Mouse (Mus musculus) stomach, embryonic 15.5 days (tissue): Measurements from ENCODE around the gene Agxt. TPM values are rescaled to one million over a fixed set of nuclear protein-coding genes. Genes with fewer than 3 reads are reported as not detected.

Source experiments
- ATAC-seq: fragments of 200-750 bp; cut with Nextera tagmentation; 2 replicates; pipeline ENCODE4 v1.8.0; 2017; ENCODE audit warnings: low read depth, moderate number of reproducible peaks, moderate TSS enrichment; ENCODE audit not compliant: insufficient read depth, low FRiP score
- H3K27ac ChIP-seq: fragments of 300-500 bp; sonication (generic); 2 replicates; pipeline ENCODE4 v1.5.1; 2015; ENCODE audit warnings: mild to moderate bottlenecking, inconsistent platforms
- H3K27me3 ChIP-seq: fragments of 300-500 bp; sonication (generic); replicated peaks from 2 replicates; pipeline ENCODE4 v1.6.1; 2015; ENCODE audit warnings: inconsistent platforms
- H3K36me3 ChIP-seq: fragments of 300-500 bp; sonication (generic); 2 replicates; pipeline ENCODE4 v1.6.1; 2015; ENCODE audit warnings: inconsistent platforms
- H3K4me1 ChIP-seq: fragments of 300-500 bp; sonication (generic); 2 replicates; pipeline ENCODE4 v1.6.1; 2015; ENCODE audit warnings: inconsistent platforms
- H3K4me2 ChIP-seq: fragments of 300-500 bp; sonication (generic); 2 replicates; pipeline ENCODE4 v1.6.1; 2015; ENCODE audit warnings: mild to moderate bottlenecking, inconsistent platforms
- H3K4me3 ChIP-seq: fragments of 300-500 bp; sonication (generic); replicated peaks from 2 replicates; pipeline ENCODE4 v1.5.1; 2015; ENCODE audit warnings: inconsistent platforms
- H3K9ac ChIP-seq: fragments of 300-500 bp; sonication (generic); 2 replicates; pipeline ENCODE4 v1.6.1; 2015; ENCODE audit warnings: inconsistent platforms
- H3K9me3 ChIP-seq: fragments of 300-500 bp; sonication (generic); 2 replicates; pipeline ENCODE4 v1.6.1; 2016; ENCODE audit warnings: inconsistent platforms
- WGBS: fragments of 180-500 bp; shearing (Covaris S2); methylation state at CpG from one replicate; pipeline ENCODE4 v1.1.7; 2015; 5-methylcytosine and 5-hydroxymethylcytosine counted together
- polyA plus RNA-seq: library from polyadenylated mRNA; unstranded; fragments of >200 nt; fragmentation: Nextera tagmentation; extraction: Ambion mirVana; gene quantifications from 2 replicates; pipeline ENCODE4 v1.2.1, GENCODE M21; 2015

The Agxt gene
- polyA plus RNA-seq, 1 experiment from 2014 or later = 0.54 TPM

DNA sequence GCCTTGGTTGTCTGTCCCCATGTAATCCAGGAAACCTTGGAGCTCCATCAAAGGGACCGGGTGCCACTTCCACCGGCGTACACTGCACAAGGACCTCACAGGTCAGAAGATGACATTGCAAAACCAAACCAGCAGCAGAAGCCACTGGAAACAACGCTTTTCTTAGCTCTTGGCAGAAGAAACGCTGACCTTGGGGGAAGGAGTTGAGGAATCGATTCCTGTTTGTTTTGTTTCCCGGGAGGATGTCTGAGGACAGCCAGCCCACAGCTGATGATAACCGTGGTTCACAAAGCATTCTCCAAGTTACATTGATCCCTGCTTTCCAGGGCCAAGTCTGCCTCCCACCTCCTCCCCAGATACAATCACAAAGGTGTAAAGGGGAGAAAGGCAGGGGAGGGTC, 11.0 kb upstream of the Agxt start:
- H3K27ac ChIP-seq = no peak overlapping the region
- no peaks in the 10 kb centered on the region for H3K36me3 ChIP-seq
- H3K27me3 ChIP-seq = no peaks in the 10 kb centered on the region
- ATAC-seq = no peak
- no peaks in the 10 kb centered on the region for H3K9me3 ChIP-seq
- no peak overlapping the region for H3K4me2 ChIP-seq
- peaks cover 5% of the 10 kb centered on the region for H3K4me1 ChIP-seq
- H3K4me3 ChIP-seq = no peak overlapping the region
- H3K9ac ChIP-seq = no peak overlapping the region
- 53% methylated on average over 8 of the region's 8 CpGs for WGBS

DNA sequence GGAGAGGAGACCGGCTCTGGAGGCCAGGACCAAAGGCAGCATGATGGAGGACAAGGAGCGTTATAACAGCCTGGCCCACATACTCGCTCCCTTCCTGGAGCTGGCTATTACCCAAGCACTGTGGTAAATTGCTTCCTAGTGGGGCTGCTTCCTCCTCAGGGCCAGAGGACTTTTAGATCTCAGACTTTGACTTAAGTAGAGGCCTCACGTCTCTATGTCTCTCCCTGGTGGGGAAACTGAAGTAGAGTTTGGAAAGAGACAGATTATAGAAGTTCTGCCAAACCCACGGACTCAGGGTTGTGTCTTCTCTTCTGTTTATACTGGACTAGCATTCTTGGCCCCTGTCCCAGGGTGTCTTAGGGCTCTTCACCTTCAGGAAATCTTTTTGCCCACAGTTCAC, 9.8 kb upstream of the Agxt start:
- H3K27me3 ChIP-seq = no peaks in the 10 kb centered on the region
- no peaks in the 10 kb centered on the region for H3K9me3 ChIP-seq
- no peak overlapping the region for H3K4me2 ChIP-seq
- H3K9ac ChIP-seq = no peak overlapping the region
- peaks cover 5% of the 10 kb centered on the region for H3K4me1 ChIP-seq
- H3K4me3 ChIP-seq = no peak overlapping the region
- WGBS = 51% methylated on average over 5 of the region's 5 CpGs
- no peak for ATAC-seq
- H3K27ac ChIP-seq = no peak overlapping the region
- H3K36me3 ChIP-seq = no peaks in the 10 kb centered on the region

DNA sequence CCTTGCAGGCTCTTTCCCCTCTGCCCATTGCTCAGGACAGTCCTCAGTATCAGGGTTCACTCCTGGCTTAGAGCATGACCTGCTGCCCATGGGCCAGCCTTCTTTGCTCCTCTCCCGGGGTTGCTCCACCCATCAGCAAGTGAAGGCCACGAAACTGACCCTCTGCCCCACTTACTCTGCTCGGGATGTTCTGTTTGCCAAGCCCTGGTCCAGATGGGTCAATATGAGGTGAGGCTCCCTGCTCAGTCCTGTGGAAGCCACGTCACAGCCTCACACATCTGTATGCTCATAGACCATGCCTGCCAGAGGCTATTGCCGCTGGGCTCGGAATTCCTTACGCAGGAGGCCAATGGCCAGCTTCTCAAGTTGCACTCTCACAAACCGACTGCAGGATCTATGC, 6.8 kb upstream of the Agxt start:
- 75% methylated on average over 8 of the region's 8 CpGs for WGBS
- no peak overlapping the region for H3K27ac ChIP-seq
- no peak overlapping the region for H3K4me2 ChIP-seq
- ATAC-seq = no peak
- H3K36me3 ChIP-seq = no peaks in the 10 kb centered on the region
- H3K27me3 ChIP-seq = no peaks in the 10 kb centered on the region
- H3K9ac ChIP-seq = no peak overlapping the region
- H3K4me3 ChIP-seq = no peak overlapping the region
- peaks cover 5% of the 10 kb centered on the region for H3K4me1 ChIP-seq
- H3K9me3 ChIP-seq = no peaks in the 10 kb centered on the region

DNA sequence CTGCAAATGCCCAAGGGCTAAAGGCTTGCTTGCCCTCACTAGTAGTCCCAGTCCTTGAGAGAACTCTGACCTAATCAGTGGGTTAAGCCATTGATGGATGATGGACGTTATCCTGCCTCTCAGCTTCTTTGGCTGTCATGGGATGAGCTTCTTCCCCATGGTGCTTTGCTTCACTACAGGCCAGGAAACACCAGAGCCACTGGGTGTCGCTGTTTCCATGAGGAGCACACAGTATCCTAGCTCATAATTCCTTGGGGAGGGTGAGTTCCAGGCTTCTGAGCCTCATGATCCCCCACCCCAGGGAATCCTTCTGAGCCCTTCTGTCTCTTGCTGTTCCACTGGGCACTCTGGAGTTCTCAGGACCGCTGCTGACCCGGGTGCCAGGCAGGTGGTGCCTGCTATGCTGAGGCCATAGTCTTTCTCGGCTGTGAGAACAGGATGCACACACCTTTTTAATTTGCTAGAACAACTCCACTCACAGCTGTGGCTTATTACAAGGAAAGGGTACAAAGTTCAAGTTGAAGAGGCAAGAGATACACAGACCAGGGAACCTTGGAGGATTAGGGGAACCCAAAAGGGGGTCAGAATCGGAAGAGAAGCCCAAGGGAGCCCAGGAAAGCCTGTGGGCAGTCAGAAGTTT, 6.2 kb upstream of the Agxt start:
- Histone ChIP-seq H3K4me3 (no peak overlapping the region), H3K27me3 (no peaks in the 10 kb centered on the region), H3K27ac (no peak overlapping the region), H3K9me3 (no peaks in the 10 kb centered on the region), H3K36me3 (no peaks in the 10 kb centered on the region), H3K4me1 (peaks cover 2% of the 10 kb centered on the region), H3K9ac (no peak overlapping the region), H3K4me2 (no peak overlapping the region)
- 23% methylated on average over 6 of the region's 6 CpGs for WGBS
- ATAC-seq = 0 out of 2 replicates have a peak, but pooled peaks have one; percentile 28

DNA sequence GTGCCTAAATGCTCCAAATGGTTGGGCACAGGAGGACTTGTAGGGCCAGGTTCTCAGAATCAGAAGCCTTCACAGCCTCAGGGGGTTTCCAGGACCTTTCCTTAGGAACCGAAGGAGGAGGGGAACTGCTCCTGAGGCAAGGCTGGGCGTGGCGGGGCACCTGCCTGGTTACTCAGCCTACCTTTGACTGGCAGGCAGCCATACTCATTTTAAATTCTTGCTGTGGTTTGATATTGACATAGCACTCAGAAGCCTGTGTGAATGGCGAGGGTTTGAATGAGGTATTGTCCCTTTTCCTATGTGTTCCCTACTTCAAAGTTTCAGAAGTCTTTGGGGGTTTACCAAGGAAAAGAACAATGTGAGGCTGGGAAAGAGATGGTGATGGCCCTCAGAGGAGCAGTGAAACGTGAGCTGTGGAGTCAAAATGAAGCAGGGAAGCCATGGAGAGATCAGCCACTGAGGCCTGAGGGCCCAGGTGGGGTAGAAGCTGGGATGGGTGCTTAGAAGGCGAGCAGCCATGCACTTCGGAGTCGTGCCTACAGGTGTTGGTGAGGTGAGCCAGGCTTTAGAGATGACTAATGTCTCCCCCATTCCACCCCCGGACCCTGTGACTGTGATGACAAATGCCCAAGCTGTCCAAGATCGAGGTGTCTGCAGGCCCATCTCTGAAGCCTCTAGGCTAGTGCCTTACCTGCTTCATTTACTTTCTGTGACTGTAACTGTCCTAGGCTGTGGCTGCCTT, 4.6 kb upstream of the Agxt start:
- Histone ChIP-seq H3K9ac (no peak overlapping the region), H3K4me3 (no peak overlapping the region), H3K9me3 (no peaks in the 10 kb centered on the region), H3K27ac (no peak overlapping the region), H3K4me1 (no peaks in the 10 kb centered on the region), H3K36me3 (no peaks in the 10 kb centered on the region), H3K4me2 (no peak overlapping the region), H3K27me3 (no peaks in the 10 kb centered on the region)
- peak; percentile 59 for ATAC-seq
- WGBS = 54% methylated on average over 10 of the region's 10 CpGs

DNA sequence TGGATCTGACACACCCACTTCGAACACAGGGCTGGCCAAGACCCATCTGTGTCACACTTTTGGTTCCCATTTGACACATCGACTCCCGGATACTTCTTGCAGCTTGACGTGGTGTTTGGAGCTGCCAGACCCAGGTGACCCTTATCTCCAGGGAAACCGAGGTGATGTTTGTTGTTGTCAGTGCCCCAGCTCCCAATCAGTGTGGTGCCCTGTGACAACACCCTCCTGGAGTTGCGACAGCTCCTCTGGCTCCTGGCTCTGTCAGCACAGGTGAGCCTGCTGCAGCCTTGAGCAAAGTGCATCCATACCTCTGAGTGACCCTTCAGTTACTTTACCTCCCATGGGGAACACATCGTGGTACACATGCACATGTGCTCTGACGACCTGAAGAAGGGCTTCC, 2.4 kb upstream of the Agxt start:
- Histone ChIP-seq H3K9me3 (no peaks in the 10 kb centered on the region), H3K27ac (no peak overlapping the region), H3K27me3 (no peaks in the 10 kb centered on the region), H3K9ac (no peak overlapping the region), H3K4me1 (no peaks in the 10 kb centered on the region), H3K4me2 (no peak overlapping the region), H3K36me3 (no peaks in the 10 kb centered on the region), H3K4me3 (no peak overlapping the region)
- WGBS = 50% methylated on average over 8 of the region's 8 CpGs
- no peak for ATAC-seq

DNA sequence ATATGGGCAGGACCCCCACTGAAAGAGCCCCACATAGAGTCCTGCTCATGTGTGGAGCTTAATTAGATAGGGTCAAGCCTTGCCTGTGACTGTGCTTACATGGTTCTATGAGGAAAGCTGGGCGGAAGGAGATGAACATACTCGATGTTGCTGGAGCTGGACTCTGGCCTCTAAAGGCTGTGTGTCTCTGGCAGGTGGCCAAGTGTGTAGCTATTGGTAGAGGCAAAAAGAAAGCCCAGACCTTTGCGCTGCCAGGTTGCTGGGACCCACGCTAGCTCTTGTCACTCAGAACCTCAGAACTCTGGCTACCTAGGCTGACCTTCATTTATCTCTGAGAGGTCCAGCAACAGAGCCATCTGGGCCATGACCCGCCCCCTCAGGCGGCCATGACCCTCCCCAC, 3.5 kb downstream of the Agxt start:
- Histone ChIP-seq H3K9me3 (no peaks in the 10 kb centered on the region), H3K9ac (no peak overlapping the region), H3K27me3 (no peaks in the 10 kb centered on the region), H3K4me1 (no peaks in the 10 kb centered on the region), H3K27ac (no peak overlapping the region), H3K36me3 (no peaks in the 10 kb centered on the region), H3K4me3 (no peak overlapping the region), H3K4me2 (no peak overlapping the region)
- WGBS = 63% methylated on average over 6 of the region's 6 CpGs
- ATAC-seq = peak; percentile 65

DNA sequence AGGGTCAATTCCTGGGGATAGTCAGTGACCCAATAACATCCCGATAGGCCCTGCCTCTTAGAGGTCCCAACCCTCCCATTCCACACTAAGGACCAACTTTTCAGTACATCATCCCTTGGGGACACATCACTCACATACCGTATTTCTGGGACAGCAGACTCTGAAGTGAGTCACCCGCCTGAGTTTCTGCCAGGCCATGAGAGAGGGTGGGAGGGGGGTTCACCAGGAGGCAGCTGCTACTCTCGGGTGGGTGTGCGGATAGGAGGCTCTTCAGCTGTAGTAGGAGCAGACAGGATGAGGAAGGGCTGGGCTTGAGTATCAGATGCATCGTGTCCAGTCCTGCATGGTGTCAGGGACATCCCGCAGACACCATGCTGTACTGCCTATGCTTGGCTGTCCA, 4.7 kb downstream of the Agxt start:
- H3K4me3 ChIP-seq = no peak overlapping the region
- no peaks in the 10 kb centered on the region for H3K4me1 ChIP-seq
- ATAC-seq = no peak
- no peak overlapping the region for H3K27ac ChIP-seq
- H3K9me3 ChIP-seq = no peaks in the 10 kb centered on the region
- no peak overlapping the region for H3K9ac ChIP-seq
- H3K36me3 ChIP-seq = no peaks in the 10 kb centered on the region
- no peaks in the 10 kb centered on the region for H3K27me3 ChIP-seq
- H3K4me2 ChIP-seq = no peak overlapping the region
- WGBS = 74% methylated on average over 7 of the region's 7 CpGs

DNA sequence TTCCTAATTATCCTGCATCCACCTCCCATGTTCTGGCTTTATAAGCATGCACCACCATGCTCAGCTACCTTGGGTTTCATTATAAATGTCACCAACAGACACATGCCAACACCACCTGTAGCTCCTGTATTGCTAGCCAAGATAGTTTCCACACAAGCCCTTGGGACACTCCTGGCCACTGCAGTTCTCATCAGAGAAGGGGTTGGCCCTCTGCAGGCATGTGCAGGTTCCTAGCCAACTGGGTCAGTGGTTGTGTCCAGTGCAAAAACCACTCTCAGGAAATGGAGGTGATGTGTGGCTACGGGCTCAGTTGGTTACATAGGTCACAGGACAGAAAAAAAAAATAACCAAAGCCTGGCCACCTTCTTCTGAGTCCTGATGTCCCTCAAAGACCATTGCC, 7.8 kb downstream of the Agxt start:
- Histone ChIP-seq H3K4me2 (no peak overlapping the region), H3K4me3 (no peak overlapping the region), H3K9me3 (no peaks in the 10 kb centered on the region), H3K36me3 (no peaks in the 10 kb centered on the region), H3K27me3 (no peaks in the 10 kb centered on the region), H3K9ac (no peak overlapping the region), H3K27ac (no peak overlapping the region), H3K4me1 (no peaks in the 10 kb centered on the region)
- WGBS = 88% methylated on average over 1 of the region's 1 CpGs
- no peak for ATAC-seq

DNA sequence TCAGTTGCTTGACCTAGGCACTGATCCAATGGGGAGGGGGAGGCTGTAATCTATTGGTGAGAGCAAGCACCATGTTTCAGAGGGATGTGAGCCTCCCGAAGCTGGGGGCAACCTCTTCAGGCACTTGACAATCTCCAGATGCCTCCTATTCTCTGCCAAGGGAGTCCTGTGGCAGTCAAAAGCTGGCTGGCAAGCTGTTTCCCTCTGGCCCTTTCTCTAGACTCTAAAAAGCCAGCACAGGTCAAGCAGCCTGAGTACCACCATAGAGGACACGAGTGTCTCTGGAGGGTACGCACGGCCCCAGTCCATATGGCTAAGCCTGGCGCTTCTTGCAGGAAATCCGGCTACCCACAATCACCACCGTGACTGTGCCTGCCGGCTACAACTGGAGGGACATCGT, 9.1 kb downstream of the Agxt start:
- no peak for ATAC-seq

DNA sequence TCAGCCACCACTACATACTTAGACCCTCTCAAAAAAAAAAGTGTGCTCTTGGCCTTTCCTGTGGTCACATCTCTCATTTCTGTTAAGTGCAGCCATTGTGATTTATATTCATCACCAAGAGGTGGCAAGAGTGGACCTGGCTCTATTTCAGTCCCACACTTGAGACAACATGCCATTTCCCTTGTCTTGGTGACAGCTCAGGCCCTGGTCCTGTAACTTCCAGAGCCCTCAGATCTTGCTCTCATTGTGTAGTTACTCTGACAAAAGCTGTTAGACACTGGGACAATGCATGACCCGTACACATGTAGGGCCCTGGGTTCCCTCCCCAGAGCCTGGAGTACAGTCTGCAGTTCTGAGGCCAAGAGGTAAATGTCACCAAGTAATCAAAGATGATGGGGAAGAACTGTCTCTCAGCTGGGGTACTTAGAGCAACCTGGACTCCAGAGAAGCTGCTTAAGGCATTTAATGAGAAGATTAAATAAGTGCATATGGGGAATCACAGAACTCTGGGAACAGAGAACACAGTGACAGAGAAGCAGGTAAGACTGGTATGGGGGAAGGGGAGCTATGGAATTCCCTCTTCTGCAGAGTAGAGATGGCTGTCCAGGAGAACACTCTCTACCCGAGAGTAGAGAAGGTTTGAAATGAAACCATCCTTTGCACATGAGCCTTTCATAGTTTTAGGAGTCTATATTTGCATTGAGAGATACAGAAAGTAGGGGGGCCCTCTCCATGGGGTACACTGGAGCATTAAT, 16.0 kb downstream of the Agxt start:
- Histone ChIP-seq H3K9ac (no peak overlapping the region), H3K4me3 (no peak overlapping the region), H3K4me2 (no peak overlapping the region), H3K27me3 (no peaks in the 10 kb centered on the region), H3K4me1 (no peaks in the 10 kb centered on the region), H3K9me3 (no peaks in the 10 kb centered on the region), H3K36me3 (no peaks in the 10 kb centered on the region), H3K27ac (no peak overlapping the region)
- no peak for ATAC-seq
- WGBS = 60% methylated on average over 2 of the region's 2 CpGs

More for the DNA sequence above, 9.1 kb downstream of the Agxt start:
- H3K36me3 ChIP-seq = no peaks in the 10 kb centered on the region
- no peak overlapping the region for H3K4me2 ChIP-seq
- no peak overlapping the region for H3K9ac ChIP-seq
- H3K4me3 ChIP-seq = no peak overlapping the region
- no peaks in the 10 kb centered on the region for H3K9me3 ChIP-seq
- no peaks in the 10 kb centered on the region for H3K4me1 ChIP-seq
- H3K27me3 ChIP-seq = no peaks in the 10 kb centered on the region
- H3K27ac ChIP-seq = no peak overlapping the region
- 79% methylated on average over 9 of the region's 9 CpGs for WGBS

DNA sequence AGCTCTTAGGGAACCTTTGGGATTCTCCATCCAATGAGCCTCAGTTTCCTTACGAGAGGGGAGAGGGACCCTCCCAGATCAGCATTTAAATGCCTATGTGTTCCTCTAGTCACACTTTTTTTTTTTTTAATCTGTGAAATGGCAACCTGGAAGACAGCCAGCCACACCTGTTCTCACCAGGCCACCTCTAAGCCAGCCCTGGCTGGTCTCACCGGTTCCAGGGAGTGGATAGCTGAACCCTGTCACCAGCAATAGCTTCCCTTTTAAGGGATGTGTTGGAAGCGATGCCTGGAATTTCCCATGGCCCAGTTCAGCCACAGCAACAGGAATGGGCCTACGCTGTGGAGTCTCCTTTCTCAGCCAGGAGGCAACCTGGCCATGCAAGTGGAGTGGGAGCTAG, 22.5 kb downstream of the Agxt start:
- no peak overlapping the region for H3K27ac ChIP-seq
- no peak overlapping the region for H3K4me2 ChIP-seq
- no peak overlapping the region for H3K9ac ChIP-seq
- no peaks in the 10 kb centered on the region for H3K36me3 ChIP-seq
- no peak overlapping the region for H3K4me3 ChIP-seq
- no peak for ATAC-seq
- H3K4me1 ChIP-seq = 0 out of 2 replicates have a peak, but pooled peaks cover 6% of the 10 kb centered on the region
- H3K9me3 ChIP-seq = no peaks in the 10 kb centered on the region
- 75% methylated on average over 4 of the region's 4 CpGs for WGBS
- no peaks in the 10 kb centered on the region for H3K27me3 ChIP-seq
